Mouse (Mus musculus): ENCODE results near the gene Dip2a. TPM values are rescaled to one million over a fixed set of nuclear protein-coding genes. Genes with fewer than 3 reads are reported as not detected.

The Dip2a gene
- polyA plus RNA-seq, 1 experiment = 0.02 TPM

GRCm38 (mm10) chr10:76328574-76328973 lies 16.5 kb downstream of the Dip2a start:
- H3K4me3 ChIP-seq (replicated peaks) = no peak overlapping the region
- no peak for TF ChIP-seq GATA1 (IDR thresholded peaks at IDR 0.05; ENCODE audit: low read length)
- TF ChIP-seq TAL1 (IDR thresholded peaks at IDR 0.05; ENCODE audit: low read length) = no peak
- no peaks in the 10 kb centered on the region for H3K9me3 ChIP-seq (ENCODE audit: control insufficient read depth, low read length)
- H3K36me3 ChIP-seq (ENCODE audit: control insufficient read depth) = no peaks in the 10 kb centered on the region
- no peaks in the 10 kb centered on the region for H3K27me3 ChIP-seq (ENCODE audit: control insufficient read depth)
- H3K4me1 ChIP-seq (ENCODE audit: control insufficient read depth) = peaks cover 5% of the 10 kb centered on the region

GRCm38 (mm10) chr10:76326304-76327006 lies 18.6 kb downstream of the Dip2a start:
- no peaks in the 10 kb centered on the region for H3K27me3 ChIP-seq (ENCODE audit: control insufficient read depth)
- TF ChIP-seq TAL1 (IDR thresholded peaks at IDR 0.05; ENCODE audit: low read length) (no peak; the same call in 2 of the 3 replicates), GATA1 (IDR thresholded peaks at IDR 0.05; ENCODE audit: low read length) (no peak)
- no peaks in the 10 kb centered on the region for H3K9me3 ChIP-seq (ENCODE audit: control insufficient read depth, low read length)
- H3K36me3 ChIP-seq (ENCODE audit: control insufficient read depth) = no peaks in the 10 kb centered on the region
- H3K4me1 ChIP-seq (ENCODE audit: control insufficient read depth) = peaks cover 5% of the 10 kb centered on the region
- no peak overlapping the region for H3K4me3 ChIP-seq (replicated peaks)

DNA sequence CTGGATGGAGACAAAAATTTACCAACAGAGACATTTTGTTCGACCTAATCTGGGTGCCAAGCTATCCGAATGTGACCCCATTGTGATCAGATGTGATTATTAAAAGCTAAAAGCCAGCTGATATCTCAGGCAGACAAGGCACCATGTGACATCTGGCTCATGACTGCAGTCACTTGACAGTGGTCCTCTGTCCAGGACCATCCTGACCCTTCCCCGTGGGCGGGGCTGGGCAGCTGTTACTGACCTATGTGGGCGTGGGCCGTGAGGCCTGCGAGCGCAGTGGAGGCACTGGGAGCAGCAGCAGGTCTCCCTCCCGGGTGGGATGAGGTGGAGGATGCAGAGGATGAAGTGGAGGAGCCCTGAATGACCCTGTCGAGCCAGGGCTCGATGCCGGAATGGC lies 27.5 kb downstream of the Dip2a start:
- TF ChIP-seq TAL1 (IDR thresholded peaks at IDR 0.05; ENCODE audit: low read length) (no peak), GATA1 (IDR thresholded peaks at IDR 0.05; ENCODE audit: low read length) (no peak)
- Histone ChIP-seq H3K27me3 (ENCODE audit: control insufficient read depth) (no peaks in the 10 kb centered on the region), H3K4me3 (replicated peaks) (no peak overlapping the region), H3K36me3 (ENCODE audit: control insufficient read depth) (peaks cover 2% of the 10 kb centered on the region; the same call in 1 of the 2 replicates), H3K9me3 (ENCODE audit: control insufficient read depth, low read length) (peaks cover 3% of the 10 kb centered on the region), H3K4me1 (ENCODE audit: control insufficient read depth) (no peaks in the 10 kb centered on the region)

DNA sequence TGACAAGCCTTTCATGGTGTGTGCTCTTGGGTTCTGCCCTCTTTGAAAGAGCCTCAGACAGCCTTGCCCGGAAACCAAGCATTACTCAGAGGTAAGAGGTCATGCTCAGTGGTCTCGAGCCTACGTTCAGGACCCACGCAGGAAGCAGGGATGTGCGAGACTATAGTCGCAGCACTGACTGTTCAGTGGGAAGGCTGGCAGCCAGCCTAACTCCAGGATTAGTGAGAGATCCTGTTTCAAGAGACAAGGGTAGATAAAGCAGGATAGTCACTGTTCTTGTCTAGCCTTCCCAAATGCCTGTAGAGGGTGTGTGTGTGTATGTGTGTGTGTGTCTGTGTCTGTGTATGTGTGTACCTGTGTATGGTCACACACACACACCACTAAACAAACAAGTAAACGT lies 28.9 kb downstream of the Dip2a start:
- Histone ChIP-seq H3K4me1 (ENCODE audit: control insufficient read depth) (no peaks in the 10 kb centered on the region), H3K9me3 (ENCODE audit: control insufficient read depth, low read length) (peaks cover 10% of the 10 kb centered on the region), H3K36me3 (ENCODE audit: control insufficient read depth) (peaks cover 5% of the 10 kb centered on the region; the same call in 1 of the 2 replicates), H3K27me3 (ENCODE audit: control insufficient read depth) (no peaks in the 10 kb centered on the region), H3K4me3 (replicated peaks) (no peak overlapping the region)
- TF ChIP-seq GATA1 (IDR thresholded peaks at IDR 0.05; ENCODE audit: low read length) (no peak), TAL1 (IDR thresholded peaks at IDR 0.05; ENCODE audit: low read length) (no peak)

GRCm38 (mm10) chr10:76306738-76307137 lies 38.4 kb downstream of the Dip2a start:
- Histone ChIP-seq H3K4me3 (replicated peaks) (no peak overlapping the region), H3K36me3 (ENCODE audit: control insufficient read depth) (no peaks in the 10 kb centered on the region; the same call in 1 of the 2 replicates), H3K27me3 (ENCODE audit: control insufficient read depth) (no peaks in the 10 kb centered on the region), H3K4me1 (ENCODE audit: control insufficient read depth) (no peaks in the 10 kb centered on the region), H3K9me3 (ENCODE audit: control insufficient read depth, low read length) (peaks cover 2% of the 10 kb centered on the region; the same call in 1 of the 2 replicates)
- TF ChIP-seq GATA1 (IDR thresholded peaks at IDR 0.05; ENCODE audit: low read length) (no peak), TAL1 (IDR thresholded peaks at IDR 0.05; ENCODE audit: low read length) (no peak)

GRCm38 (mm10) chr10:76300133-76300532 lies 45.0 kb downstream of the Dip2a start:
- Histone ChIP-seq H3K4me1 (ENCODE audit: control insufficient read depth) (no peaks in the 10 kb centered on the region), H3K9me3 (ENCODE audit: control insufficient read depth, low read length) (no peaks in the 10 kb centered on the region), H3K4me3 (replicated peaks) (no peak overlapping the region), H3K27me3 (ENCODE audit: control insufficient read depth) (no peaks in the 10 kb centered on the region), H3K36me3 (ENCODE audit: control insufficient read depth) (no peaks in the 10 kb centered on the region; the same call in 1 of the 2 replicates)
- TF ChIP-seq TAL1 (IDR thresholded peaks at IDR 0.05; ENCODE audit: low read length) (no peak), GATA1 (IDR thresholded peaks at IDR 0.05; ENCODE audit: low read length) (no peak)

DNA sequence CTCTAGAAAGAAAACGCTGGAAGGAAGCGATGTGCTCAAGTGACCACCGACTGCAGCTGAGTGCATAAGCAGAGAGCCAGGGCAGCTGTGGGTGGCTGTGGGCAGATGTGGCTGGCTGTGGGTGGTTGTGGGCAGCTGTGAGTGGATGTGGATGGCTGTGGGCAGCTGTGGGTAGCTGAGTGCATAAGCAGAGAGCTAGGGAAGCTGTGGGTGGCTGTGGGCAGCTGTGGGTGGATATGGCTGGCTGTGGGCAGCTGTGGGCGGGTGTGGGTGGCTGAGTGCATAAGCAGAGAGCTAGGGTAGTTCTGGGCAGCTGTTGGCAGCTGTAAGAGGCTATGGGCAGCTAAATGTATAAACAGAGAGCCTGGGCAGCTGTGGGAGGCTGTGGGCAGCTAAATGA lies 51.9 kb downstream of the Dip2a start:
- H3K27me3 ChIP-seq (ENCODE audit: control insufficient read depth) = no peaks in the 10 kb centered on the region
- TF ChIP-seq GATA1 (IDR thresholded peaks at IDR 0.05; ENCODE audit: low read length) (no peak), TAL1 (IDR thresholded peaks at IDR 0.05; ENCODE audit: low read length) (no peak)
- no peaks in the 10 kb centered on the region for H3K9me3 ChIP-seq (ENCODE audit: control insufficient read depth, low read length)
- H3K4me3 ChIP-seq (replicated peaks) = no peak overlapping the region
- no peaks in the 10 kb centered on the region; the same call in 1 of the 2 replicates for H3K36me3 ChIP-seq (ENCODE audit: control insufficient read depth)
- no peaks in the 10 kb centered on the region for H3K4me1 ChIP-seq (ENCODE audit: control insufficient read depth)

DNA sequence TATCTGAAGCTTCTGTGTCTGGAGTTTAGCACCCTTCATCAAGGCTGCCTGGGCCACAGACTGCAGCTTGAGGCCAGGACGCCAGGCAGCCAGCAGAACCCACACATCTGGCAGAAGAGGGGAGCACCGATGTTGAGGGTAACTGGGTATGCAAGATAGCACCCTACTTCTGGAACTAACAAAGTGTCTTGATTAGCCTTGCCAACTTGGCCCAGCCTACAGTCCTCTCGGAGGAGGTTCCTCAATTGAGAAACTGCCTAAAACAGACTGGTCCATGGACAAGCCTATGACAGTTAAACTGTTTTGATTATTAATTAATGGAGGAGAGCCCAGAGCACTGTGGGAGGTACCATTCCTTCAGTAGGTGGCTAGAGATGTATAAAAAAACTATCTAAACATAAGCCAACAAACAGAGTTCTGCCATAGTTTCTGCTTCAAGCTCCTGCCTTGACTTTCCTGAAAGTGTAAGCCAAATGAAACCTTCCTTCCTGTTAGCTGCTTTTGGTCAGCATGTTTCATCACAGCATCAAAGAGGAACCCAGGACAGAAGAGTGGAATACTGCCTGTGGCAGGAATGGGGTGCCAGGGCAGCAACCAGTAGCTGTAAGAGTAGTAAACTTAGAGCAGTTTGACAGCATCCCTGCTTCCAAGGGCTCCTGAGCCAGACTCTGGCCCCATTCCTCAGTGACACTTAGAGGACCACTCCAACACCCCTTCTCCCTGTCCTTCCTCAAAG lies 55.0 kb downstream of the Dip2a start:
- Histone ChIP-seq H3K27me3 (ENCODE audit: control insufficient read depth) (no peaks in the 10 kb centered on the region), H3K36me3 (ENCODE audit: control insufficient read depth) (no peaks in the 10 kb centered on the region; the same call in 1 of the 2 replicates)

DNA sequence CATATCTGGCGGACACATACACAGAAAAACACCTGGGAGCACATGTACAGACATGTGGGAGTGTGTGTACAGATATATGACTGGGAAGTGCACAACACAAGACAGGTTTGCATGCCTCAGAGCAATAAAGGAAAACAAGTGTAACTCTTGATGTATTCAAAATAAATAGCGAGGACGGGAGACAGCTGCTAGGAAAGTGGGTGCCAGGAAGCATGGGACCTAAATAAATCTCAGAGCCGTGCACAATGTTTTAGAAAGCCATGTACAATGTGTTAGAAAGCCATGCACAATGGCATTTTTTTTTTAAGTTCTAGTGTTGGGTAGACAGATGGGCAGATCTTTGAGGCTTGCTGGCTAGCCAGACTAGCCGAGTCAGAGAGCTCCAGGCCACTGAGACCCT lies 56.0 kb downstream of the Dip2a start:
- TF ChIP-seq TAL1 (IDR thresholded peaks at IDR 0.05; ENCODE audit: low read length) (no peak), GATA1 (IDR thresholded peaks at IDR 0.05; ENCODE audit: low read length) (no peak)
- Histone ChIP-seq H3K9me3 (ENCODE audit: control insufficient read depth, low read length) (no peaks in the 10 kb centered on the region), H3K4me3 (replicated peaks) (no peak overlapping the region), H3K27me3 (ENCODE audit: control insufficient read depth) (no peaks in the 10 kb centered on the region), H3K4me1 (ENCODE audit: control insufficient read depth) (no peaks in the 10 kb centered on the region), H3K36me3 (ENCODE audit: control insufficient read depth) (no peaks in the 10 kb centered on the region; the same call in 1 of the 2 replicates)

More for the DNA sequence above, 55.0 kb downstream of the Dip2a start:
- no peak for TF ChIP-seq TAL1 (IDR thresholded peaks at IDR 0.05; ENCODE audit: low read length)
- TF ChIP-seq GATA1 (IDR thresholded peaks at IDR 0.05; ENCODE audit: low read length) = no peak
- H3K9me3 ChIP-seq (ENCODE audit: control insufficient read depth, low read length) = no peaks in the 10 kb centered on the region
- no peak overlapping the region for H3K4me3 ChIP-seq (replicated peaks)
- H3K4me1 ChIP-seq (ENCODE audit: control insufficient read depth) = no peaks in the 10 kb centered on the region

Data from erythroblast, embryonic 14.5 days (primary cell).